Mouse (Mus musculus) embryonic fibroblast, embryonic 13.5 days (primary cell): Measurements from ENCODE around the gene Kif27.

Experiments
- CTCF ChIP-seq: IDR thresholded peaks from 2 replicates; pipeline ENCODE4 v1.5.1; 2011; ENCODE audit warnings: mild to moderate bottlenecking, control low read depth, low read length, moderate library complexity, borderline replicate concordance; ENCODE audit not compliant: insufficient read depth
- POLR2A ChIP-seq: IDR thresholded peaks from 2 replicates; pipeline ENCODE4 v1.6.1; 2011; ENCODE audit warnings: low read depth, mild to moderate bottlenecking, control low read depth, low read length, moderate library complexity

DNA sequence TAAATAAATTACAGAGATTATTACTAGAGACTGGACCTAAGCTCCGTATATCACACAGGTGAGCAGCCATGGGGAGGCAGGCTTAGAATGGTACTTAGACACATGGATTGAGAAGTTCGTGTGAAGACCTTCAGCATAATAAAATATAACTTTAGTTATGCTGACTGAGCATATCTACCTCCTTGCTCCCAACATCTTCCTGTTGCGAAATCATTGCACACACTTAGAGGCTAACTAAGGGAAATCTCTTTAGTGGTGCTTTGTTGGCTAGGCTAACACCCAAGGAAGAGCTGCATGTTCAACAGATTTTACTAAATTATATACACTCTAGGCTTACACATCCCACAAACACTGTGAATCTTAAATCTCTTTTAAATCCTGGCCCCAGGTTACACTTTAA lies 7.5 kb upstream of the Kif27 start:
- TF ChIP-seq CTCF: no peak
- TF ChIP-seq POLR2A: no peak
